Mouse (Mus musculus) left cerebral cortex, postnatal 36 days (tissue): ENCODE data around the gene Snx4. TPM values are rescaled to one million over a fixed set of nuclear protein-coding genes. Genes with fewer than 3 reads are reported as not detected.

ENCODE experiments used
- DNase-seq, 2 experiments: peaks; one replicate each; pipeline ENCODE4 v3.0.0; 2021 to 2022; ENCODE audit warnings: low spot score in 2 of 2, mixed read lengths in 1 of 2
- intact Hi-C: fragments of 180-260 bp; cut with DNase I; formaldehyde crosslinking; loops from one replicate; pipeline ENCODE4 v1.15.1; 2025
- total RNA-seq, 2 experiments: library from RNA; stranded (reverse); gene quantifications; 2 replicates each; pipeline ENCODE4 v1.2.3; 2021

Snx4 gene
- total RNA-seq, 2 experiments from 2014 or later = 37.0 to 40.0 TPM

DNA sequence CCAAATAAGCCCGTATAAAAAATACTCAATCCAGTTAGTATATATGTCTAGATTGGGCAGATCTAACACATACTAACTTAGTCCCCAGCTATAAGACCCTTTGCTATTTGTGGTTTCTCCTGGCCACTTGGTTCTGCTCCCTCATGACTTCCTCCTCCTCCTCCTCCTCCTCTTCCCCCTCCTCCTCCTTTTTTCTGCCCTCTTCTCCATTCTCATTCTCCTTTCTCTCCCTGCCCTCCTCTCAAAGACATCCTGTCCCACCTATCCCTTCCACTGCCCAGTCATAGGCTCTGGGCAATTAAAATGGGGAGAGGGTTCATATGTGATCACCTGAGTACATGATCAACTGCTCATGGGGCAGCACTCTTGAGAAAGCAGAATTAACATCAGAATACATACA, 10.9 kb downstream of the Snx4 start:
- intact Hi-C loops = no loop called here

DNA sequence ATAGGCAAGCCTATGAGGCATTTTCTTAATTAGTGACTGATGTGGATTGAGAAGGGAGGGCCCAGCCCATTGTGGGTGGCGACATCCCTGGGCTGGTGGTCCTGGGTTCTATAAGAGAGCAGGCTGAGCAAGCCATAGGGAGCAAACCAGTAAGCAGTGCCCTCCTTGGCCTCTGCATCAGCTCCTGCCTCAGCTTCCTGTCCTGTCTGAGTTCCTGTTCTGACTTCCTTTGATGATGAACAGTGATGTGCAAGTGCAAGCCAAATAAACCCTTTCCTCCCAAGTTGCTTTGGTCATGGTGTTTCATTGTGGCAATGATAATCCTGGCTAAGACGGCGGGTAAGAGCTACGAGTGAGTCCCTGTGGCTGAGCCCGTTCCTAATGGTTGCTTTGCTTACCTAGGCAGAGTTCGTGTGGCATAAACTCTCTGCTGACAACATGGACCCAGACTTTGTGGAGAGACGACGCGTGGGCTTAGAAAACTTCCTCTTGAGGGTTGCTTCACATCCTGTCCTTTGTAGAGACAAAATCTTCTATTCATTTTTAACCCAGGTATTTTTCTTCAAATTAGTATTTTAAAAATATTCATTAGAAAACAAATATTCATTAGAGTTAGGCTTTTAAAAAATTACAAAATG, 16.5 kb downstream of the Snx4 start:
- no peak for DNase-seq
- intact Hi-C loops = no loop called here

More for the DNA sequence above, 10.9 kb downstream of the Snx4 start:
- no peak for DNase-seq

DNA sequence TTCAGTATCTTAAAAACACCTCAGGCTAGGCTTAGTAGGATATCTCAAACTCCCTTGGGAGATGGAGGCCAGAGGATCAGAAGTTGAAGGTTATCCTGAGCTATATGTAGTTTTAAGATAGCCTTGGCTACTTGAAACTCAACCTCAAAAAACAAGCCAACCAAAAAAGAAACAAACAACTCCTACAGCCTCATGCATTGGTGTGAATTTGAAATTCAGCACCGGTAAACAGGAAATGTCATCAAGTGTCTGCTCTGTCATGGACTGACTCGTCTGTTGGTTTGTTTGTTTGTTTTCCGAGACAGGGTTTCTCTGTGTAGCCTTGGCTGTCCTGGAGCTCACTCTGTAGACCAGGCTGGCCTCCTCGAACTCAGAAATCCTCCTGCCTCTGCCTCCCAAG, 20.6 kb downstream of the Snx4 start:
- intact Hi-C loops = no loop called here

DNA sequence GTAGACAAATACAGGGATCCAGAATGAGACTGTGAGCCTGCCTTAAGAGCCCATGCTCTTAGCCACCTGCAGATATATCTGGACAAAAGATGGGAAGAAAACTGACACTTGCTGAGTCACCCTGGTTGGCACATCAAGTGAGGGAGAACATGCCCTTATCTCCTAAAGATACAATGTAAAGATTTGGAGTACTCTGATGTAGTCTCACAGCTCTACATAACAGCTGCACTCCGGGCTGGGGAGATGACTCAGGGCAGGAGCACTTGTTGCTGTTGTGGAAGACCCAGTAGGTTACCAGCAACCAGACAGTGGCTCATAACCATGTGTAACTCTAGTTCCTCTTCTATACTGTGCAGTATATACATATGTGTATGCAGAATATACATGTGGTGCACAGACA, 31.8 kb downstream of the Snx4 start:
- no peak for DNase-seq
- intact Hi-C loops = no loop called here

More for the DNA sequence above, 20.6 kb downstream of the Snx4 start:
- no peak for DNase-seq

DNA sequence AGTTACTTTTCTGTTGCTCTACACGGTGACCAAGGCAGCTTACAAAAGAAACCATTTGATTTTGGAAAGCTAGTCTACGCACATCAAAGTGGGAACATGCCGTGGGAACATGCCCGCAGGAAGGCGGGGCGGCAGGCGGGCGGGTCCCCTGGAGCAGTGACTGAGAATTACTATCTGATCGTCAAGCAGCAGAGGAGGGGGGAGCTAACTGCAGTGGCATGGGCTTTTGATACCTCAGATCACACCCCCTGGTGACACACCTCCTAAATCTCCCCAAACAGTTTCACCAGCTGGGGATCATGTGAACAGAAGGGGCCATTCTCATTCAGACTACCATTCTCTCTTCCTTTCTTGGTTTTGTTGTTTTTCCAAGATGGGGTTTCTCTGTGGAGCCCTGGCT, 37.3 kb downstream of the Snx4 start:
- DNase-seq = no peak
- intact Hi-C loops = no loop called here

DNA sequence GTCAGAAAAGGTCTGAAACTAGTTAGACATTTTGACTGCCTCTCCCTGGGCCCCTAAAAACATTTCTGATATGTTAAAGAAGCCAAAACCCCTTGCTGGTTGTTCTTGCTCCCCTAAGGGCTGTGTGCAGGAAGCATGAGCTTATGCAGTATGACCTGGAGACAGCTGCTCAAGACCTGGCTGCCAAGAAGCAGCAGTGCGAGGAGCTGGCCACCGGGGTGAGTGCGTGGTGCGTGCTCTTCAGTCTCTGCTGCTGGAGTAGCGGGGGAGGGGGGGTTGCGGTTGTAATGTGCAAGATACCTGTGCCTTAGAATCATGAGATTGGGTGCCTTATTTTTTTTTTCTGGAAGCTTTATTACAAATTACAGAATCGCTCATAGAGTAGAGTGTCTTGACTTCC, 38.7 kb downstream of the Snx4 start:
- DNase-seq = no peak
- intact Hi-C loops = no loop called here

DNA sequence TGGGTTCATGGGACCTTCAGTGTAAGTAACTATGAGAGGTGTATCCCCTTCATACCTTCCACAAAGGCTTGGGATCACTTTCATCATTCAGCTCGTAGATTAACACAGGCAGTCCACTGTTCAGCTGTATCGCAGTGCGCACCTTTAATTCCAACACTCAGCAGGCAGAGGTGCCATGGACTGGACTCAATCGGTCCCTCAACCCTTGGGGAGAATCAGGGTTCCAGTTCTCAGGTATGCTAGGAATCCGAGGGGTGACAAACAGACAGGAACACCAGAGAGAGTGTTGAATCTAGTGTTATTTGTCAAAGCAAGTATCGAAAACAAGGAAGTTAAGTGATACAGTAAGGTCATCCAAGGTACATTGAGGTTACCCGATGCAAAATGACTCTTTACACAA, 41.0 kb downstream of the Snx4 start:
- intact Hi-C loops = no loop called here
- no peak for DNase-seq

DNA sequence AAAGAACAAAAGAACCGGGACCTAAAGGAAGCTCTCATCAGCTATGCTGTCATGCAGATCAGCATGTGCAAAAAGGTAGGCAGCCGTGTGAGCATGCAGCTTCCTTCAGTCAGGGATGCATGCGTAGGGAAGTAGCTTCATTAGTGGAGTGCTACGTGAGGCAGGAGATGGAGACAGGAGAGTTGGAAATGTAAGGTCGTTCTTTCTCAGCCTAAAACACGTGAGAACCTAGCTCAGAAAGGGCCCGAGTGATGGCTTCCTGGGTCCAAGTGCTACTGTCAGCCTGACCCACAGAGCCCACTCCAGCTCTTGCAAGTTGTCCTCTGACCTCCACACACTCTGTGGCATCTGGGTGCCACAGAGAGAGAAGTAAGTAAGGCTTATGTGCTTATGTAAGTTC, 43.4 kb downstream of the Snx4 start:
- no peak for DNase-seq
- intact Hi-C loops = no loop called here

DNA sequence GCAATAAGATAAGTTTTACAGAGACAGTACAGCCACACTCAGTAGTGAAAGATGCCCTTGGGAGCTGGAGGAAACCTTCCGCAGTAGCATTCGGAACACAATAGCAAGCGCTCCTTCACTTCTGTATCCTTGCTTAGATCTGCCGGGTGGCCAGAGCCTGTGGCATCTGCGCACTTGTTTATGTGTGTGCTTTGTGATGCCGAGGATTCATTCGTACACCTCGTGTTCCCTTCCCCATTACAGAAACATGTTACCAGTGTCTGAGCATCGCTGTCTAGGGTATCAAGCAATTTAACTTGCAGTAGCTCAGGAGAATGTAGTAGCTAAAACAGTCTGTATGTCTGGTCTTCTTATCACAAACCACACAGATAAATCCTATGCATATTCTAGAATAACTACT, 44.1 kb downstream of the Snx4 start:
- intact Hi-C loops = no loop called here
- DNase-seq = no peak

DNA sequence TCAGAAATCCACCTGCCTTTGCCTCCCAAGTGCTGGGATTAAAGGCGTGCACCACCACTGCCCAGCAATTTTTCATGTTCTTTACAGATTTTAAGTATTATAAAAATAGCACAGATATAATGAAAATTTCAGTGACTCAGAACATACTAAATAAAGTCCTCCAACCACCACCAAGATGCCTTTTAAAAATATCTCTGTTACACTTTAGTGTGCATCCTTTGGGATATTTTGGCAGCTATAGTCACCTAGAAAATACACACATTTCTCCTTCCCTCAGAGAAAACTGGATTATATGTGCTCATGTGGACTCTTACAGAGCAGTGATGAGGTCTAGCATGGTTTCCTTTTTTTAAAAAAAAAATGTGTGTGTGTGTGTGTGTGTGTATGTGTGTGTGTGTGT, 46.3 kb downstream of the Snx4 start:
- intact Hi-C loops = no loop called here
- no peak for DNase-seq

DNA sequence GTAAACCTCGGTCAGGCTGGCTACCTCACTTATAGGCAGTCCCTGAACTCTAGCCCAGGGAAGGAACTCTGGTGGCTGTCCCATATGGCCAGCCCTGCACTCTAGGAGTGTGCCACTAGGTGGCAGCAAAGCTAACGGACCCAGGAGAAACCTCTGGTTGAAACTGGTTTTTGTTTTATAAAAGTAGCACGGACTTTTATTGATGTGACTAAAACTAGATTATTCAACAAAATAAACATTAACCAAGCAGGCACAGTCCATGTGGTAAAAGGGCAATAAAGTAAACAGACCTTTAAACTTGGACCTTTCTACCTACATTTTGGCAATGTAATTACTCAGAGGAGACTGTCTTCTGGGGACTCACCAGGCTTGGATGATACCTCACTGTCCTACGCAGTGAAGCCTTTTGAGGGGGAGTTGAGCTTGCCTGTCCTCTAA, 55.4 kb downstream of the Snx4 start:
- intact Hi-C loops = loop anchor here (2.0 kb wide), 1 partner anchor 434 kb away; no protein-coding TSS in a partner anchor
- peak; percentile 58 to 67 for DNase-seq

DNA sequence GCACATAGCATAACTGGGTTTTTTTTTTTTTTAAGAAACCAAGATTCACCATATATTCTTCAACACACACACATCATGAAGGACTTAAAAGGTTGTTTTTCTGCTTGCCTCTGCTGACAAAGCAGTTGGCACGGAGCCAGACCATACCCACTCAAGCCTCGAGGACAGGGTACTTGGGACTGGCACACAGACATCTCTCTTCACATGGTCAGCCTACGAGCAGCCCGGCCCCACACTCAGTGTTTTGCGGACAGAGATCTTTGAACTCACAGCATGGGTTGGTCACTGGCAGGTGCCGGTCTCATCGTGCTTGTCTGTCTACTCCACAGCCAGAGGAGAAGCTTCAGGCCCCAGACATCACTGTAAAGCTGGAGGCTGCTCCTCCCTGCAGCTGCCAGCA, 56.5 kb downstream of the Snx4 start:
- DNase-seq = no peak
- intact Hi-C loops = loop anchor here (2.0 kb wide), 1 partner anchor 433 kb away; no protein-coding TSS in a partner anchor

DNA sequence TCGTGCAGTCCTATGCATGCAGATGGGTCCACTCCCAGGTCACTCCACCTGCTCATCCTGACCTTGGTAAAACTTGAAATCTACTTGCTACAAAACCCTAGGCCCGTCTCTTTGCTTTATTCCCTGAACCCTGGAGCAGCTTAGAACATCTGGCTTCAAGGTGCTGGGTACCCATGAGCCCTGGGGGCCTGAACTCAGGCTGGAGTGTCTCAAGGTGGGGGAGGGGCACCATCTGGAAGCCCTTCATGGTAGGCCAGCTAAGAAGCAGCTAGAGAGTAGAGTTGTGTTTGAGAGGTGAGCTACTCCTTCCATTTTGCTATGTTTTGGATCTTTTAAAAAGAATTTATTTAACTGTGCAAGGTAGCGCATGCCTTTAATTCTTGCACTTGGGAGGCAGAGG, 57.8 kb downstream of the Snx4 start:
- intact Hi-C loops = no loop called here
- no peak for DNase-seq

DNA sequence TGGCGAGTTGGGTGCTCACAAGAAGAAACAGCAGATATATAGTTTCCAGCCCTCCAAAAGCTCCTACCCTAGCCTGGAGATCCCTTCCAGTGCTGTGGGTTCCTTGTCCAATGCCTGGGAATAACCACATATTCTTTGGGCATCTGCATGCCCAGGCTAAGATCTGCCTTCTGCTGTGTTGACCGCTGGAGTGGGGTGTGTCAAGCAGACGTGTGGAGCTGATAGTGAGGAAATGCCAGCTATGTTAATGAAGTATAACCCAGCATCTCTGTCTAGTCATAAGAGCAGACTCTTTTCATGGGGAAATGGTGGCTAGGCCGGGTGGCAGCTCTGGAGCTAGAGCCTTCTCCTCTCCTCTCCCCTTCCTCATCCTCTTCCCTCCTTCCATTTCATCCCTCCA, 64.4 kb downstream of the Snx4 start:
- DNase-seq = no peak
- intact Hi-C loops = no loop called here

DNA sequence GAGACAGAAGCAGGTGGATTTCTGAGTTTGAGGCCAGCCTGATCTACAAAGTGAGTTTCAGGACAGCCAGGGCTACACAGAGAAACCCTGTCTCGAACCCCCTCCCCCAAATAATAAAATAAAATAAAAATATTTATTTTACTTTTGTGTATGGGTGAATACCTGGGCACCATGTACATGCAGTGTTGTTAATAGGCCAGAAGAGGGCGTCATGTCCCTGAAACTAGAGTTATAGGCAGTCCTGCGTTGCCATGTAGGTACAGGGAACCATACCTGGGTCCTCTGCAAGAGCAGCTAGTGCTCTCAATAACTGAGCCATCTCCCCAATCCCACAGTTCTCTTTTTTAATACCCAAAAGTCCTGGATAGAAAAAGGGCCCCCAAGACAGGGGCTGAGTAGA, 66.4 kb downstream of the Snx4 start:
- no peak for DNase-seq
- intact Hi-C loops = no loop called here

DNA sequence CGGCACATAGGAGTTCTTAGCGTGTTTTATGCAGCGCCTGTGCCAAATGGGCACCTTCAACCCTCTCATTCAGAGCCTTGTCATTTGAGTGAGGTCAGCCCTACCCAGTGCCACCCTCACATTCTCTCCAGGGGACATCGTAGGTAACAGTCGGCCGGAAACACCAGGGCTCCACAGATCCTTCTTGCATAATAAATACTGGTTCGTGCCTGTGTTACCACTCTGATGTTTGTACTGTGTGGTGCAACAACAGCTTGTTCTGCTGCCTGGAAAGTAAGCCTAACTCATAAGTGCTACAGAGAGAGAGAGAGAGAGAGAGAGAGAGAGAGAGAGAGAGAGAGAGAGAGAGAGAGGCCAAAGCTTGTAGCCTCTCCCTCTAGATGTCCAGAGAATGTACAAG, 66.8 kb downstream of the Snx4 start:
- intact Hi-C loops = no loop called here
- DNase-seq = no peak

DNA sequence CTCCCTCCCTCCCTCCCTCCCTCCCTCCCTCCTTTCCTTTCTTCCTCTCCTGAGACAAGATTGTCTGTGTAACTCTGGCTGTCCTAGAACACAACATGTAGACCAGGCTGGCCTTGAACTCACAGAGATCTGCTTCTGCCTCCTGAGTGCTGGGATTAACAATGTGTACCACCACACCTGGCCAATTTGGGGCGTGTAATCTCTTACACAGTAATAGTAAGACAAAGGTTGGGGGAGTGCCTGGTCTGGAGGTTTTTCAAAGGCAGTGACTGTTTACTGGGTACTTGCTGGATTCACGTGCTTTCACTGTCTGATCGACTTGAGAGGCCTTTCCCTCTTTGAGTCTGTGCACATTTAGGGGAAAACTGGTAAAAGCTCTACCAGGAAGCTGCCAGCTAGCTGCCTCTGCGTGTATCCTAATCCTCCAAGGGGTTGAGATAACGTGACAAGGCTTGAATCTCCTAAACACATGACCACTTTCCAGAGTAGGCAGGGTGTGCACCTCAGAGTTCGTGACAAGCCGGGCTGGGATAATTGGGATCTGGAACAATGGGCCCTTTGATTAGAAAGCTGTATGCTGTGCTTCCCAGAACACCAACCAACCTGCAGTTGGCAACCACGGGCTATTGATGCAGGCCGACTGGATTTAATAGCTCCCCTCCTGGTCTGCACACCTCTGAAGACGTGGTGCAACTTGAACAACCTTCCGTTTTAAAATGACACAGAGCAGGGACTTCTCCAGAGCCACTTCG, 74.6 kb downstream of the Snx4 start:
- DNase-seq = no peak
- intact Hi-C loops = no loop called here

DNA sequence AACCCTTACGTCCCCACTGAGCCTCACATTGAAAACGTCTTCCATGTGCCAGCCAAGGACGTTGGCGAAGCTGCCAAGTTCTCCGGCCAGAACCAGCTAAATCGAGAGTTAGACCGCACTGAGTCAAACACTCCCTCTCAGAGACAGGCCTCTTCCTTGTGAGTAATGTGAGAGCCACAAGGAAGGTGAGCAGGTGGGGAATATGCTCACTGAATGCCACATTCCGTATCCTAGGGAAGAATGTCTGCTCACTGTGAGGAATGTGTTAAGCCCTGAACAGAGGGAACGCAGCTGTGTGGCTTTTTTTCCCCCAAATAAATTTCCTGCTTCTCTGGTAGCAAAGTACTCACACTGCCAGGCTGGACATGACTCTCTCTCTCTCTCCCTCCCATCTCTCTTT, 75.3 kb downstream of the Snx4 start:
- intact Hi-C loops = no loop called here

DNA sequence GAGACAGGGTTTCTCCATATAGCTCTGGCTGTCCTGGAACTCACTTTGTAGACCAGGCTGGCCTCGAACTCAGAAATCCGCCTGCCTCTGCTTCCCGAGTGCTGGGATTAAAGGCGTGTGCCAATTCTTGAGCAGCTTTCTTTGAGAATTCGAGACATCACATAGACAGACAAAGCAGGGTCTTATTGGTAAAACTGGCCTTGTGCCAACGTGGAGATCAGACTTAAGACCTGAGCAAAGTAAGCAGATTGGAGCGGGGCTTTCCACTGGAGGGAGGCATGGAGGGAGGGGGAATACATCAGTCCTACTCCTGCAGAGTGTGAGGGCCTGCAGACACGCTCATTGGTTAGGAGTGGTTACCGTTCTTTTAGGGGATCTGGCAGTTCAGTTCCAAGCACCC, 75.9 kb downstream of the Snx4 start:
- no peak for DNase-seq
- intact Hi-C loops = no loop called here

More for the DNA sequence above, 75.3 kb downstream of the Snx4 start:
- no peak for DNase-seq

DNA sequence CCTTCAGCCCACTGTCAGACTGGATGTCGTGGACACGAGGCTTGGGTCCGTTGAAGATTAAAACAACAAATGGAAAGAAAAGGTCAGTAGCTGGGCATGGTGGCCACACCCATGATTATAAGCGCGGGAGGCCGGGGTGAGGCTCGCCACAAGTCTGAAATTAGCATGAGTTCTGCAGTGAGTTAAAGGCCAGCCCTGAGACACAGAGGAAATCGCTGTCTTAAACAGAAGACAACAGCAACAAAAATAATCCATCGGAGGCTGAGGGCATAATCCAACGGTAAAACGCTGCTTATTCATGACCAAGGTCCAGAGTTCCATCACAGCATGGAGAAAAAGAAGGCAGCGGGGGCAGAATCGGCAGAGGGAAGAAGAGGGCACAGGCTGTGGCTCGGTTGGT, 81.8 kb downstream of the Snx4 start:
- intact Hi-C loops = no loop called here
- DNase-seq = no peak

DNA sequence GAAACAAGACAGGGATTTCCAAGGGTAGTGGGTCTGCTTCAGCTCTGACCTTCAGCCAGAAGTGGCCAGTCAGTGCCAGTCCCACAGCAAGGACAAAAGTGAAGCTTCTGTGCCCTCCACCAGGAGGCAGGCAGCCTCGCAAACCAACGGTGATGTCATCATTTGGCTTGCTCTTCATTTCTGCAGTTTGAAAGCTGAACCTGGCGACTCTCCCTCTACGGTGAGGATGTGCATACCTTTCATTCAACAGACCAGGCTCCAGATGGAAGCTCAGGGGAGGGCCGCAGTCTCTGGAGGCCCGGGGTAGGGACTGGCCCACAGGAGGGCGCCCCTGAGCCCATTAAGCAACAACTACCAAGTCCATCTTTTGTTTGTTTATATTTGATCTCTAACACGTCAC, 85.9 kb downstream of the Snx4 start:
- intact Hi-C loops = no loop called here
- DNase-seq = peak; percentile 39 to 57
